Mouse (Mus musculus) midbrain, embryonic 11.5 days (tissue): Measurements from ENCODE around the gene Mtg1. TPM values are rescaled to one million over a fixed set of nuclear protein-coding genes. Genes with fewer than 3 reads are reported as not detected.
A peak's percentile ranks its signal among the peaks of the same experiment; 100 is the strongest.

Source experiments
- ATAC-seq: fragments of 200-750 bp; cut with Nextera tagmentation; 2 replicates; pipeline ENCODE4 v1.8.0; 2017; ENCODE audit warnings: moderate TSS enrichment, moderate library complexity; ENCODE audit not compliant: low FRiP score
- DNase-seq: peaks from one replicate; pipeline ENCODE4 v3.0.0; 2015; ENCODE audit warnings: low spot score; ENCODE audit errors: missing footprints
- H3K27ac ChIP-seq: fragments of 300-500 bp; sonication (generic); 2 replicates; pipeline ENCODE4 v1.5.1; 2014; ENCODE audit warnings: low read depth, low read length
- H3K27me3 ChIP-seq: fragments of 300-500 bp; sonication (generic); 2 replicates; pipeline ENCODE4 v1.6.1; 2014; ENCODE audit warnings: mild to moderate bottlenecking, low read length, moderate library complexity, mixed read lengths; ENCODE audit not compliant: control insufficient read depth, insufficient read depth
- H3K36me3 ChIP-seq: fragments of 300-500 bp; sonication (generic); 2 replicates; pipeline ENCODE4 v1.6.1; 2014; ENCODE audit warnings: mild to moderate bottlenecking, low read length, moderate library complexity, mixed read lengths; ENCODE audit not compliant: control insufficient read depth, insufficient read depth
- H3K4me1 ChIP-seq: fragments of 300-500 bp; sonication (generic); 2 replicates; pipeline ENCODE4 v1.6.1; 2014; ENCODE audit warnings: low read length; ENCODE audit not compliant: control insufficient read depth, insufficient read depth
- H3K4me2 ChIP-seq: fragments of 300-500 bp; sonication (generic); 2 replicates; pipeline ENCODE4 v1.6.1; 2014; ENCODE audit warnings: mild to moderate bottlenecking, moderate library complexity
- H3K4me3 ChIP-seq: fragments of 300-500 bp; sonication (generic); 2 replicates; pipeline ENCODE4 v1.5.1; 2014; ENCODE audit warnings: low read depth, low read length
- H3K9ac ChIP-seq: fragments of 300-500 bp; sonication (generic); 2 replicates; pipeline ENCODE4 v1.6.1; 2014; ENCODE audit warnings: low read length
- H3K9me3 ChIP-seq: fragments of 300-500 bp; sonication (generic); 2 replicates; pipeline ENCODE4 v1.6.1; 2016; ENCODE audit warnings: low read length; ENCODE audit not compliant: control insufficient read depth
- WGBS: fragments of 180-500 bp; shearing (Covaris S2); extraction: QIAGEN DNeasy Blood & Tissue Kit; methylation state at CpG from one replicate; pipeline ENCODE4 v1.1.7; 2014; 5-methylcytosine and 5-hydroxymethylcytosine counted together
- polyA plus RNA-seq: library from polyadenylated mRNA; unstranded; fragments of >200 nt; fragmentation: Nextera tagmentation; extraction: Ambion mirVana; gene quantifications from 2 replicates; pipeline ENCODE4 v1.2.1, GENCODE M21; 2014

The Mtg1 gene
- polyA plus RNA-seq, 1 experiment from 2014 or later = 31.2 TPM

GRCm38 (mm10) chr7:140141350-140141749 lies 4.0 kb downstream of the Mtg1 start:
- H3K27me3 ChIP-seq = no peaks in the 10 kb centered on the region
- DNase-seq (peak; percentile 88), ATAC-seq (no peak)
- H3K27ac ChIP-seq = no peak overlapping the region
- no peaks in the 10 kb centered on the region for H3K36me3 ChIP-seq
- 4% methylated on average over 14 of the region's 14 CpGs for WGBS
- H3K4me3 ChIP-seq = no peak overlapping the region
- no peak overlapping the region for H3K4me2 ChIP-seq
- no peaks in the 10 kb centered on the region for H3K9me3 ChIP-seq
- peaks cover 6% of the 10 kb centered on the region for H3K4me1 ChIP-seq
- H3K9ac ChIP-seq = no peak overlapping the region

- no peaks in the 10 kb centered on the region for H3K27me3 ChIP-seq
- no peaks in the 10 kb centered on the region for H3K36me3 ChIP-seq
- no peak for DNase-seq
- no peak for ATAC-seq
- H3K27ac ChIP-seq = no peak overlapping the region
- no peak overlapping the region for H3K4me2 ChIP-seq
- no peak overlapping the region for H3K4me3 ChIP-seq
- 89% methylated on average over 4 of the region's 4 CpGs for WGBS
- H3K9ac ChIP-seq = no peak overlapping the region
- no peaks in the 10 kb centered on the region for H3K9me3 ChIP-seq
- no peaks in the 10 kb centered on the region for H3K4me1 ChIP-seq
Observed at GRCm38 (mm10) chr7:140144550-140144949, 7.2 kb downstream of the Mtg1 start.

GRCm38 (mm10) chr7:140153383-140153782 lies 16.0 kb downstream of the Mtg1 start:
- H3K27ac ChIP-seq = no peak overlapping the region
- peak overlapping the region; percentile 44 for H3K4me2 ChIP-seq
- DNase-seq (peak; percentile 90), ATAC-seq (peak; percentile 49; the same call in 1 of the 2 replicates)
- H3K4me1 ChIP-seq = peaks cover 11% of the 10 kb centered on the region
- H3K27me3 ChIP-seq = peaks cover 11% of the 10 kb centered on the region
- no peaks in the 10 kb centered on the region for H3K9me3 ChIP-seq
- H3K9ac ChIP-seq = peak overlapping the region; percentile 38; the same call in 1 of the 2 replicates
- H3K36me3 ChIP-seq = no peaks in the 10 kb centered on the region
- WGBS = 6% methylated on average over 28 of the region's 28 CpGs
- peak overlapping the region; percentile 11; the same call in 1 of the 2 replicates for H3K4me3 ChIP-seq

GRCm38 (mm10) chr7:140153829-140154217 lies 16.5 kb downstream of the Mtg1 start:
- peaks cover 11% of the 10 kb centered on the region for H3K4me1 ChIP-seq
- peak overlapping the region; percentile 58 for H3K4me2 ChIP-seq
- H3K9me3 ChIP-seq = no peaks in the 10 kb centered on the region
- no peaks in the 10 kb centered on the region for H3K36me3 ChIP-seq
- peak overlapping the region; percentile 62; the same call in 1 of the 2 replicates for H3K9ac ChIP-seq
- H3K27ac ChIP-seq = no peak overlapping the region
- DNase-seq (no peak), ATAC-seq (peak; percentile 38)
- 9% methylated on average over 4 of the region's 4 CpGs for WGBS
- H3K4me3 ChIP-seq = peak overlapping the region; percentile 31
- peaks cover 11% of the 10 kb centered on the region for H3K27me3 ChIP-seq

GRCm38 (mm10) chr7:140154218-140154927 lies 17.0 kb downstream of the Mtg1 start, which contains the start of gene Sprn:
TSS of gene Sprn (minus strand) at chr7:140154877.
- peak; percentile 93 for DNase-seq
- H3K27ac ChIP-seq = no peak within 1 kb of the TSS
- WGBS = under 1% methylated on average over 28 of the region's 28 CpGs

GRCm38 (mm10) chr7:140160363-140160762 lies 23.0 kb downstream of the Mtg1 start:
- Histone ChIP-seq H3K4me1 (no peaks in the 10 kb centered on the region), H3K9ac (no peak overlapping the region), H3K36me3 (no peaks in the 10 kb centered on the region), H3K9me3 (no peaks in the 10 kb centered on the region), H3K4me2 (no peak overlapping the region), H3K4me3 (no peak overlapping the region), H3K27me3 (no peaks in the 10 kb centered on the region), H3K27ac (no peak overlapping the region)
- ATAC-seq (no peak), DNase-seq (no peak)
- 81% methylated on average over 3 of the region's 3 CpGs for WGBS

More at GRCm38 (mm10) chr7:140154218-140154927, 17.0 kb downstream of the Mtg1 start, which contains the start of gene Sprn:
- H3K4me3 ChIP-seq = peak within 1 kb of the TSS; percentile 31
- peak within 1 kb of the TSS; percentile 62 for H3K9ac ChIP-seq
- ATAC-seq = peak; percentile 68
- no peaks in the 10 kb centered on the region for H3K9me3 ChIP-seq
- peak within 1 kb of the TSS; percentile 58 for H3K4me2 ChIP-seq
- no peaks in the 10 kb centered on the region for H3K36me3 ChIP-seq
- H3K4me1 ChIP-seq = peaks cover 11% of the 10 kb centered on the region
- peaks cover 11% of the 10 kb centered on the region for H3K27me3 ChIP-seq

GRCm38 (mm10) chr7:140164664-140165063 lies 27.3 kb downstream of the Mtg1 start, which contains the start of gene Olfr522:
TSS of gene Olfr522 (minus strand) at chr7:140164764.
- Histone ChIP-seq H3K4me1 (no peaks in the 10 kb centered on the region), H3K27ac (no peak within 1 kb of the TSS), H3K27me3 (no peaks in the 10 kb centered on the region), H3K4me2 (no peak within 1 kb of the TSS), H3K9ac (no peak within 1 kb of the TSS), H3K9me3 (no peaks in the 10 kb centered on the region), H3K4me3 (no peak within 1 kb of the TSS), H3K36me3 (no peaks in the 10 kb centered on the region)
- ATAC-seq (no peak), DNase-seq (no peak)
- 77% methylated on average over 7 of the region's 7 CpGs for WGBS

GRCm38 (mm10) chr7:140167950-140168349 lies 30.6 kb downstream of the Mtg1 start:
- H3K4me1 ChIP-seq = no peaks in the 10 kb centered on the region
- DNase-seq (no peak), ATAC-seq (no peak)
- WGBS = 70% methylated on average over 1 of the region's 1 CpGs
- H3K4me3 ChIP-seq = no peak overlapping the region
- H3K9ac ChIP-seq = no peak overlapping the region
- H3K36me3 ChIP-seq = no peaks in the 10 kb centered on the region
- H3K27ac ChIP-seq = no peak overlapping the region
- no peak overlapping the region for H3K4me2 ChIP-seq
- no peaks in the 10 kb centered on the region for H3K27me3 ChIP-seq
- no peaks in the 10 kb centered on the region for H3K9me3 ChIP-seq

GRCm38 (mm10) chr7:140169386-140169785 lies 32.0 kb downstream of the Mtg1 start:
- Histone ChIP-seq H3K4me2 (no peak overlapping the region), H3K9ac (no peak overlapping the region), H3K27me3 (no peaks in the 10 kb centered on the region), H3K36me3 (no peaks in the 10 kb centered on the region), H3K9me3 (no peaks in the 10 kb centered on the region), H3K4me3 (no peak overlapping the region), H3K4me1 (no peaks in the 10 kb centered on the region), H3K27ac (no peak overlapping the region)
- DNase-seq (no peak), ATAC-seq (no peak)
- 84% methylated on average over 4 of the region's 4 CpGs for WGBS
